Mouse (Mus musculus) kidney, postnatal 36 days (tissue): ENCODE measurements around the gene Paqr3.

Source experiments
- DNase-seq, 2 experiments: peaks; one replicate each; pipeline ENCODE4 v3.0.0; 2021 to 2022; ENCODE audit warnings: mixed read lengths in 2 of 2

Gene Paqr3

DNA sequence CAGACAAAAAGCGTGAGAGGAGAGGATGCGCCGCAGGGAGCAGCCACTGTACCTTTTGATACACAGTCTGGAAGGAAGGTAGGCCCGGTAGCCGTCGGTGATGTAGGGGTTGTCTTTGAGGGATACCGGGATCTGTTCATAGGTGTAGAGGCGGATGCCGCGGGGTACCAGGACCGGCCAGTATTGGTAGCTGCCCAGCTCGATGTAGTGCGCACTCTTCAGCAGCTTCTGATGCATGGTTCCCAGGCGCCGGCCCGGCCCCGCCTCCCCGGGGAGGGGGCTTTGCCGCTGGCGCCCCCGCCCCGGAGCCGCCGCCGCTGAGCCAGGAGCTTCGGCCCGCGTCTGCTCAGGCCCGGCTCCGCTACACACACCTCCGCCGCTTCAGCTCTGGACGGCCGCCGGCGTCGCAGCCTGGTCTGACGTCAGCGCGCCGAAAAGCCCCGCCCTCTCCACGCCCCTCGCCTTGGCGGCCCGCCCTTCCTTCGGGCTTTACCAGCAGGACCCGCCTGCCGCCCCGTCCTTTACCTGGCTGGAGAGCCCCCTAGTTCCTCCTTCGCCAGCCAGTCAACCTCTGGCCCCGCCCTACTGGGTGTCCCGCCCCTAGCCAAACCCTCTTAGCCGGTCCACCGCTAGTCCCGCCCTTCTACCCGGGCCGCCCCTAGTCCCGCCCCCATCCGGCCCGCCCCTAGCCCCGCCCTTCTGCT, at the start of gene Paqr3:
Gene Paqr3 (minus strand): TSS at position 390 of the 704 bp plus-strand sequence.
- peak; percentile 98 for DNase-seq

- no peak for DNase-seq
Observed at GRCm38 (mm10) chr5:97154688-97155087, 43.3 kb upstream of the Paqr3 start.

DNA sequence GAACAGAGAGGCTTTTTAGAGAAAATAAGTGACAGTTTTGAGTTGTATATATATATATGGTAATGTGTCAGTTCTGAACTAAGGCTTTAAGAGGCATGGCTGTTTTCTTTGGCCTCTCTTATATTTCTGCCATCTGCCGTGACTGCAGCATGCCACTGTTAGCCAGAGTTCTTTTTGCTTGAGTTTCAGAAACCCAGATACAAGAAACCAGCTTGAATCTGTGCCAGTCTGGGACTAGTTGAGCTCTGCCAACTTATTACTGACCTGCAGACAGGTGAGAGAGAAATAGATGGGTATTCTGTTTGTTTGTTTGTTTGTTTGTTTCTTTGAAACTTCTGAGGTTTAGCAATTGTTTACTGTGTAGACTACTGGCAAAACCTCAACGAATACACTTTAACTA, 23.9 kb upstream of the Paqr3 start:
- no peak for DNase-seq

DNA sequence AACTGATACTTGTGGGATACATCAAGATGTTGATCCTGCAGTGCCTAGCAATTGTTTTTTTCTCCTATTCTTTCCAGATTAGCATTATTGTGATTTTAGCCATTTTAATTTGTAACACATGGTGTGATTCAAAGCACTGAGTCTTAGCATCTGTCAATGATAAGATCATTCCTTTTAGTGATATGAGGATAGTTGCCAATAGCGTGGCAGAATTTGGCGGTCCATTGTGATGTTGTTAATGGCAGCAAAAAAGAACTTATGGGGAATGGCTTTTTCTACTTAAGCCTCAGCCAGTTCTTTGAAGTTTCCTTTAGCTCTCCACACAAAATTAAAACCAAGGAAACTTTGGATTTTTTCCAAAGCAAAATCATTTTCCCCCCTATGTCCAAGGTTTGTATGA, 18.2 kb upstream of the Paqr3 start:
- DNase-seq, result no peak

DNA sequence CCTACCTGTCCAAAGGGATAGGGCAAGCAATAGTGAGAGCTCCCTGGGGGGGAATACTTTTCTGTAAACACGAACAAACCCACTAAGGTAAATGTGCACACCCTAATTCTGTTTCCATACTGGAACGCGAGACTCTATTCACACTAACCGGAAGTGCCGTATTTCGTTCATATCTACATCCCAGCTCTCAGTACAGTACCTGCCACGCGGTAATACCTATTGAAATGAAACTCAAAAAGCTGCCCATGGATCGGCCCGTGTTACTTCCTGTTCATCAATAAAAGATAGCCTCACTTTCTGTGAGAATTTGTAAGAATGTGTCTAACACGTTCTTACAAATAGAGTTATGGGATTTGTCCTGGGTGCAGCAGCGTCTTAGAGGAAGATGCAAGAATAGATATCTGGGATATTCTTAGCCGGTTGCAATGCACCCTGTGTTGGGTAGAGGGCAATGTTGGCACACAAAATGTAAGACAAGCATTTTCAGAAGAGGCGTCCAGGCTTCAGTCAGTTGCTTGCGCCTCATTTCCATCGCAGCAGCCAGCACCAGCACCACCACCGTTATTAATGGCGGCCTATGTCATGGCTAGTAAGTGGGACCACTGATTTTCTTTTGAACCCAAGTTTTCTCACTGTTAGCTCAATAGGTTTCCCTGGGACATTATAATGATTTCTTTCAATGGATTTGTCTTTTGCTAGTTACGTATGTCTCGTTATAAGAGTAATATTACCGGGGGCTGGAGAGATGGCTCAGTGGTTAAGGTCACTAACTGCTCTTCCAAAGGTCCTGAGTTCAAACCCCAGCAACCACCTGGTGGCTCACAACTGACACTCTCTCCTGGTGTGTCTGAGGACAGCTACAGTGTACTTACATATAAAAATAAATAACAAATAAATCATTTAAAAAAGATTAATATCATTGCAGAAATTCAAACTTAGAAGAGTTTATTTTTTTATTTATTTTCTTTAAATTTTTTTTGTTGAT, 17.1 kb upstream of the Paqr3 start:
- DNase-seq, result peak; percentile 25 to 71

DNA sequence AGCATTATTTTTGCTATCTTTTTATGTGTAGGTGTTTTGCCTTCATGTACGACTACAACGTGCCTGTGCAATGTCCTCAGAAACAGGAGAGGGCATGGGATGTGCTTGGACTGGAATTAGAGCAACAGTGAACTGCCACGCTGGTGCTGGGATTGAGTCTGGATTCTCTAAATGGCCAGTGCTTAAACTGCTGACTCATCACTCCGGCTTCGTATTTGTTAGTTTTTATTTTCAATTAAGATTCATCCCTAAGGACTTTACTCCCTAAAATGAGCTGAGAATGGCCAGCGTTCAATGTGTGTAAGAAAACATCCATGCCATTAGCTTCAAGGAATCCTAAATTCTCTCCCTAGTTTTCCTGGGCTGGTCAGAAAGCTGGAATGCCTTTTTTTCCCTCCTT, 15.9 kb upstream of the Paqr3 start:
- DNase-seq, result no peak

DNA sequence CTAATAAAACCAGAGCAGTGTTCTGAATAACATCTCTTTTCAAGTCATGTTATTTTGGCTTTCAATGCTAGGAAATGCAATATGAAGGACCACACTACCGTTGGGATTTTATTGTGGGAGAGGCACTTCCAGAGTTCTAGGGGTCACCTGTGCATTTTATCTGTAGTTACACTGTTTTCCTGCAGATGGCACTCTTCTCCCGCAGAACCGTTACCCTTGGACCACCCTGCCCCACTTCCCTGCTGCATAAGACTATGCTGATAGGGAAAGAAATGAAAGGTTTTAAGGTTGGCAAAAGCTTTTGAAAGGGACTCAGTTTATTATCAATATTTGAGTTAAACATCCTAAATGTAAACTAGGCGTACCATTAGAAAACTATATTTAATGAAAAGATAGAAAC, 14.6 kb upstream of the Paqr3 start:
- DNase-seq, result peak; percentile 20 to 37

DNA sequence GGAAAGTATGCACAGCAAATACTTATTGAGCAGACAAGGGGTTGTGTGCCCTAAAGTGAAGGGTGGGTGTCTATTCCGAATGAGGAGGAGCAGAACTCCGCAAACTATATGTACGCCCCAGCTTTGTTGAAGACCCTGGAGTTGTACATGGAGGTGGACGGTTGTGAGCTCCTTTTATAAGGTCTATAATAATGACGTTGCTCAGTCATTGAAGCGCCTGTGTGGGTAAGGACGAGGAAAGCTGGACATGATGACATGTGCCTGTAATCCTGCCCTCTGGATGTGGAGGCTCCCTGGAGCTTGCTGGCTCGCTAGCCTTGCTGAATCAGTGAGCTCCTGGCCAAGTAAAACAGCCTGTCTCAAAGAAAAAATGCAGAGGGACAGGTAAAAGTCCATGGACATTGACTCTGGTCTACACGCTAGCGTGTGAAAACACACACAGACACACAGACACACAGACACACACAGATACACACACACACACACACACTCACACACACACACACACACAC, 14.1 kb upstream of the Paqr3 start:
- peak in 1 of 2 experiments; percentile 9 for DNase-seq

DNA sequence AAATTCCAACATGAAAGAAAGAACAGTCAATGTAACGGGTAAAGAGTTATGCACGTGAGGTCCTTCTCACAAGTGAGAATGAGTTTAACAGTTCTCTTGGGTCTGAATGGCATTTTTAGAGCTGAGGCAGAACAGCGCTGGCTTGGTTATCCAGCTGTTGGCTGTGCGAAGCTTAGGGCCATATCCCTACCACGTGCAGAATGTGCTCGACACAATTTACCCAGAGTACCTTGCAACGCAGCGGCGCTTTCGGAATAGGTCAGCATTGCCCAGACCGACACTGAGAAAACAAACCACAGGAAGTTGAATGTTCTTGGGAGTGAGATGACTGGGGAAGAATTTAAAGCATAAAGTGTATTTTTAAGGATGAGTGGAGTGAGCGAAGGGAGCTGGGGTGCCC, 13.6 kb upstream of the Paqr3 start:
- DNase-seq, result no peak

GRCm38 (mm10) chr5:97110697-97111096, 699 bp downstream of the Paqr3 start:
- DNase-seq, result no peak

- no peak for DNase-seq
Observed at GRCm38 (mm10) chr5:97110133-97110532, 1.3 kb downstream of the Paqr3 start.

DNA sequence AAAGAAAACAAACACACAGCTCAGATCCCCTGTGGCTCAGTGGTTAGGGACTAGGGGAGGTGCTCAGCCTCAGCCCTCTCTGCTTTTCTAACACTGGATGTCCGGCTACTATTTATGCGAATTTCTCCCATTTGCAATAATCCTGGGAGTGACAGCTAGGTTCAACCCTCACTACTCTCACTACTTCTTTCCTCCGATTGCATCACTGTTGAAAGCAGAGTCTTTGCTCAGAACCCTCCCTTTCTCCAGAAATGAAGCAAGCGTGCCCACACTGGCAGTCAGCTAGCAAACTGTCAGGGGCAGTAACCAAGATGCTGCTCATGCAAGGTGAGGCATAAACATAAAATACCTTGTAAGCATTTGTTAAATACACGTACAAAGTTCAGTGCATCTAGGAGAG, 3.1 kb downstream of the Paqr3 start:
- DNase-seq, result no peak

- no peak for DNase-seq
Observed at GRCm38 (mm10) chr5:97099954-97100353, 11.4 kb downstream of the Paqr3 start.

DNA sequence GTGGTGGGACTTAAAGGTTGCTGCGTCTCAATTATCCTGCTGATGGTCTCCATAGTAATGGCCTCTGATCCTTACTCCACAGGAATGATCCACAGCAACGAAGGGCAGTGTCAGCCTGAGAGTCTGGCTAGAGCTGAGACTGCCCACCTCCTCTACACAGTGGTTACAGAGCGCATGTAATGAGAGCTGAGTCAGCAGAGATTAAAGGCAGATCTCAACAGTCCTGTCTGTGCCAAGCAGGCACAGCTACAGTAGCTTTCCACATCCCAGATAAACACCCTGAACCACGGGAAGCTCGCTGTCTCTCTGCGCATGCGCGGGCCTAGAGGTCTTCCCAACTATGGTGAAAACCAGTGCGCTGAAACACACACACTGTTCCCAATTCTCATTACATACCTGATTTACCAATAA, 13.8 kb downstream of the Paqr3 start:
- peak in 1 of 2 experiments; percentile 9 for DNase-seq

- no peak for DNase-seq
Observed at GRCm38 (mm10) chr5:97095335-97095734, 16.1 kb downstream of the Paqr3 start.

- DNase-seq, result no peak
Observed at GRCm38 (mm10) chr5:97092970-97093369, 18.4 kb downstream of the Paqr3 start.

DNA sequence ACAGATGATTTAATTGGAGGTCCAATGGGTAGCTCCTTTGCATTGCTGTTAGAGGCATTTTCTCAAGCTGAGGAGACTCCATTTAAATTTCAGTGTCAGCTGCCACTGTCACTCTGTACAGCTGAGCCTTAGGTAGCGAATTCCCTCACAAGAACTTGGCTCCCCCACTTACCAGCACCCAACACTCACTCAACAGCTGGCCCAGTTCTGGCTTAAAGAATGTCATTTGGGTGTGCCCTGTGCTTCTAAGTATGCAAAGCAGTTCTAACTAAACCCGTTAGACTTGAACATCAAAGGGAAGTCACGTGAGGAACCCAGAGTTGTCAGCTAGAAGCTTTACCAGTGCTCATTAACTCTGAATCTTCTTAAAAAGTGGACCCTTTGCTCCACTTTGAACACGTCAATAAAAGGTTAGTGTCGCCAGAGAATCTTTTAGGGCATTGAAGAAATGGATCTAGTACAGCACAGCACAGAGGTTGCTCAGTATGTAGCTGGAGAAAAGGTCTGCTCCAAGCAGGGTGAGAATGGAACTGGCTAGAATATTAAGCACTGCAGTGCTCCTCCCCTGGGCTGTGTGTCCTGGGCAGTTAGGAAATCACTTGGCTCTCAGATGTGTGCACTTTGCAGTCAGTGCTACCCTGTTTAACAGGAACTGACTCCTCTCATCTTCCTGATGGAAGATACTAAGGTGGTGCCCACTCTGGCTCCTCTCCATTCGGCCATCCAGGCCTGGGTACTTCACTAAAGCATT, 21.2 kb downstream of the Paqr3 start:
- peak; percentile 13 to 49 for DNase-seq

DNA sequence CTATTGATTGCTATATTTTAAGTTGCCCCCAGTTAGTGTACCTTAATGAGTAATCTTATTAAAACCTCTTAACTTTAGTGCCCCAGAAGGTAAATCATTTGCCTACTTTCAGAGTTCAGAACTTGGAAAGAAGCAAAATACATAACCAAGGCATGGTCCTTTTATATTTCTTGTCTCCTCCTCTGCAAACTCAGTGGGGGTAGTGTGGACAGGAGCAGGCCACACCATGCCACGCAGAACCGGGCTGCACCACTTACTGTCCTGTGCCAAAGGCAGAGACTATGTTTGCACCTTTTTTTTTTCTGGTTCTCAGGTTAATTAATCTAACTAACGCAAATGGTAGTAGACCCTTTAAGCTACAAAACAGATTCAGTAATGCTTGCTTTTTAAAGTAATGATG, 22.0 kb downstream of the Paqr3 start:
- DNase-seq, result peak; percentile 18 to 29

DNA sequence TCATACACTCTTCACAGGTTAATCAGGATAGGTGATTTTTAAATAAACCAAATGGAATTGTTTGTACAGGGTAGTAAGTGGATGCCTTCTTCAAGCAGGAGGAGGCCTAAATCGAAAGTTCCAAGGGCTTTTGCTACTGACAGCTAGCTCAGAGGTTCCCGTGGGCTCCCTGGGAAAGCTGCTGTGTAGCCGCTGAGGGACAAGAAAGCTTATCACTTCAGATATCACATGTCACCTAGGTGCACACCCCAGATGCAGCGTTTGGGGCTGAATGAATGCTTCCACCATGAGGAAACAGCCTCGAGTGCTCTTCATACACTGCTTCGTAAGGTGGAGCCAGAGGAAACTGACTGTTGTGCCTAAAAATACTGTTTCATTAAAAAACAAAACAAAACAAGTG, 23.2 kb downstream of the Paqr3 start:
- no peak for DNase-seq

DNA sequence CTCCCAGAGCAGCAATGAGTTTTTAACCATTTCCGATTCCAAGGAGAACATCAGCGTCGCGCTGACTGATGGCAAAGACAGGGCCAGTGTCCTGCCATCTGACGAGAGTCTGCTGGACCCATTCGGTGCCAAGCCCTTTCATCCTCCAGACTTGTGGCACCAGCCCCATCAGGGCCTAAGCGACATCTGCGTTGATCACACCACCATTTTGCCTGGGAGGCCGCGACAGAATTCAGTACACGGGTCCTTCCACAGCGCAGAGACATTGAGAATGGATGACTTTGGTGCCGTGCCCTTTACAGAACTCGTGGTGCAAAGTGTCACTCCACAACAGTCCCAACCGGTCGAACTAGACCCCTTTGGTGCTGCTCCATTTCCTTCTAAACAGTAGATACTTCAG, 23.6 kb downstream of the Paqr3 start:
- DNase-seq, result no peak

- DNase-seq, result peak; percentile 23 to 29
Observed at GRCm38 (mm10) chr5:97087030-97087630, 24.3 kb downstream of the Paqr3 start.

- no peak for DNase-seq
Observed at GRCm38 (mm10) chr5:97085071-97085470, 26.3 kb downstream of the Paqr3 start.

DNA sequence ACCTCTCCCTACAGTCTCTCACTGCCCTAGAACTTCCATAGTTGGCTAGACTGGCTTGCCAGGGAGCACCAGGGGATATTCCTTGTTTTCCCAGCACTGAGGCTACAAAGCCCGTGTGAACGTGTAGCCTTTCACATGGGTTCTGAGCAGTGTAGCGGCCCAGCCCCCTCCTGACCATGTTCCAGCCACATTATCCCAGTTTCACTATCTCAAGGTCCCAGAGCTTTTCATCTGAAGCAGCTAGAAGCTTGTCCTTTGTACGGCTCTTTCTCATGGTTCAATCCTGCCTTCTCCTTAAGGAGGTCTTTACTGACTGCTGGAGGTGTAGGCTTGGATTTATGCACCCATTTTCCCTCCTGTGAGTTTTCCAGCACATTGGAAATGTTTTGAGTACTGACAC, 26.9 kb downstream of the Paqr3 start:
- DNase-seq, result no peak
